Mouse (Mus musculus) embryonic facial prominence, embryonic 13.5 days (tissue): ENCODE measurements around the gene Tmem14c. TPM values are rescaled to one million over a fixed set of nuclear protein-coding genes. Genes with fewer than 3 reads are reported as not detected.
"Not testable (repeated sequence)": the region's sequence is repeated elsewhere in the genome, so short reads cannot be mapped to it uniquely, and the experiment has no call there.

Experiments
- ATAC-seq: fragments of 200-750 bp; cut with Nextera tagmentation; 2 replicates; pipeline ENCODE4 v1.8.0; 2017; ENCODE audit warnings: low read depth; ENCODE audit not compliant: insufficient number of reproducible peaks, insufficient read depth, low FRiP score, low TSS enrichment
- H3K27ac ChIP-seq: fragments of 300-500 bp; sonication (generic); 2 replicates; pipeline ENCODE4 v1.5.1; 2015; ENCODE audit warnings: moderate library complexity, mild to moderate bottlenecking, inconsistent platforms
- H3K27me3 ChIP-seq: fragments of 300-500 bp; sonication (generic); 2 replicates; pipeline ENCODE4 v1.6.1; 2015; ENCODE audit warnings: mild to moderate bottlenecking, inconsistent platforms
- H3K36me3 ChIP-seq: fragments of 300-500 bp; sonication (generic); 2 replicates; pipeline ENCODE4 v1.6.1; 2015; ENCODE audit warnings: mild to moderate bottlenecking, inconsistent platforms
- H3K4me1 ChIP-seq: fragments of 300-500 bp; sonication (generic); 2 replicates; pipeline ENCODE4 v1.6.1; 2015; ENCODE audit warnings: inconsistent platforms
- H3K4me2 ChIP-seq: fragments of 300-500 bp; sonication (generic); 2 replicates; pipeline ENCODE4 v1.6.1; 2015; ENCODE audit warnings: moderate library complexity, mild to moderate bottlenecking, inconsistent platforms
- H3K4me3 ChIP-seq: fragments of 300-500 bp; sonication (generic); 2 replicates; pipeline ENCODE4 v1.5.1; 2015; ENCODE audit warnings: mild to moderate bottlenecking, inconsistent platforms
- H3K9ac ChIP-seq: fragments of 300-500 bp; sonication (generic); 2 replicates; pipeline ENCODE4 v1.6.1; 2015; ENCODE audit warnings: mild to moderate bottlenecking, inconsistent platforms
- H3K9me3 ChIP-seq: fragments of 300-500 bp; sonication (generic); 2 replicates; pipeline ENCODE4 v1.6.1; 2016; ENCODE audit warnings: inconsistent platforms
- WGBS: fragments of 180-500 bp; shearing (Covaris S2); methylation state at CpG from one replicate; pipeline ENCODE4 v1.1.7; 2015; ENCODE audit warnings: mixed read lengths; 5-methylcytosine and 5-hydroxymethylcytosine counted together
- polyA plus RNA-seq: library from polyadenylated mRNA; unstranded; fragments of >200 nt; fragmentation: Nextera tagmentation; extraction: Ambion mirVana; gene quantifications from 2 replicates; pipeline ENCODE4 v1.2.1, GENCODE M21; 2015

Gene Tmem14c
- polyA plus RNA-seq, 1 experiment from 2014 or later = 201 TPM

DNA sequence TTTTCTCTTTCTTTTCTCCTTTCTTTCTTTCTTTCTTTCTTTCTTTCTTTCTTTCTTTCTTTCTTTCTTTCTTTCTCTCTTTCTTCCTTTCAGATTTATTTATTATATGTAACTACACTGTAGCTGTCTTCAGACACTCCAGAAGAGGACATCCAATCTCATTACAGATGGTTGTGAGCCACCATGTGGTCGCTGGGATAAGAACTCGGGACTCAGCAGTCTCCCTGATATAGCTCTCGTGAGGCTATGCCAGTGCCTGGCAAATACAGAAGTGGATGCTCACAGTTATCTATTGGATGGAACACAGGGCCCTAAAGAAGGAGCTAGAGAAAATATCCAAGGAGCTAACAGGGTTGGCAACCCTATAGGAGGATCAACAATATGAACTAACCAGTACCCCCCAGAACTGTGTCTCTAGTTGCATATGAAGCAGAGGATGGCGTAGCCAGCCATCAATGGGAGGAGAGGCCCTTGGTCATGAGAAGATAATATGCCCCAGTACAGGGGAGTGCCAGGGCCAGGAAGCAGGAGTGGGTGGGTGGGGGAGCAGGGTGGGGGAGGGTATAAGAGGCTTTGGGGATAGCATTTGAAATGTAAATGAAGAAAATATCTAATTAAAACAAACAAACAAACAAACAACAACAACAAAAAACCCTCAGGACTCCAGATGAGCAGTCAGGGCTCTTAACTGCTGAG is 28.3 kb upstream of the Tmem14c start:
- not testable (repeated sequence) for H3K9me3 ChIP-seq, ATAC-seq, H3K27ac ChIP-seq, H3K27me3 ChIP-seq, H3K4me1 ChIP-seq, H3K9ac ChIP-seq, H3K36me3 ChIP-seq, H3K4me3 ChIP-seq, H3K4me2 ChIP-seq
- WGBS = 72% methylated on average over 4 of the region's 4 CpGs

DNA sequence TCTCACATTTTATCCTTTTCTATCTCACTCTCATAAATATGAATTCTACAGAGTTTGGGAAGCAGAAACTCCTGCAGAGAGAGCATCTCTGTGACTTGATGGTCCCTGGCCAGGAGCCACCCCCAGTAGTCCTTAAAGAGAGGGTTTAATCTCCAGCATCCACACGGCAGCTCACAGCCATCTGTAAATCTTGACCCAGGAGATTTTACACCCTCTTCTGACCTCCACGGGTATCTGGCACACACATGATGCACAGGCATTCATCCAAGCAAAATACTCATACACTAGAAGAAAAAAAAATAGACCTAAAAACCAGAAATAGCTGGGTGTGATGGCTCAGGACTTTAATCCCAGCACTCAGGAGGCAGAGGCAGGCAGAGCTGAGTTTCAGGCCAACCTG is 27.7 kb upstream of the Tmem14c start:
- Histone ChIP-seq H3K27me3 (no peaks in the 10 kb centered on the region), H3K36me3 (no peaks in the 10 kb centered on the region), H3K4me1 (no peaks in the 10 kb centered on the region), H3K9me3 (no peaks in the 10 kb centered on the region), H3K4me2 (no peak overlapping the region), H3K27ac (no peak overlapping the region), H3K9ac (no peak overlapping the region), H3K4me3 (no peak overlapping the region)
- WGBS = 60% methylated on average over 2 of the region's 2 CpGs
- no peak for ATAC-seq

- Histone ChIP-seq H3K27me3 (no peaks in the 10 kb centered on the region), H3K27ac (peak overlapping the region; percentile 16; the same call in 1 of the 2 replicates), H3K9me3 (no peaks in the 10 kb centered on the region), H3K36me3 (no peaks in the 10 kb centered on the region), H3K4me1 (no peaks in the 10 kb centered on the region), H3K9ac (no peak overlapping the region), H3K4me2 (no peak overlapping the region), H3K4me3 (no peak overlapping the region)
- ATAC-seq = peak; percentile 26; the same call in 1 of the 2 replicates
- WGBS = 49% methylated on average over 8 of the region's 8 CpGs
Observed at GRCm38 (mm10) chr13:40994487-40995263, 21.4 kb upstream of the Tmem14c start.

GRCm38 (mm10) chr13:40998537-40998936 is 17.6 kb upstream of the Tmem14c start:
- H3K36me3 ChIP-seq, ATAC-seq: not testable (repeated sequence)
- WGBS = 92% methylated on average over 5 of the region's 5 CpGs

DNA sequence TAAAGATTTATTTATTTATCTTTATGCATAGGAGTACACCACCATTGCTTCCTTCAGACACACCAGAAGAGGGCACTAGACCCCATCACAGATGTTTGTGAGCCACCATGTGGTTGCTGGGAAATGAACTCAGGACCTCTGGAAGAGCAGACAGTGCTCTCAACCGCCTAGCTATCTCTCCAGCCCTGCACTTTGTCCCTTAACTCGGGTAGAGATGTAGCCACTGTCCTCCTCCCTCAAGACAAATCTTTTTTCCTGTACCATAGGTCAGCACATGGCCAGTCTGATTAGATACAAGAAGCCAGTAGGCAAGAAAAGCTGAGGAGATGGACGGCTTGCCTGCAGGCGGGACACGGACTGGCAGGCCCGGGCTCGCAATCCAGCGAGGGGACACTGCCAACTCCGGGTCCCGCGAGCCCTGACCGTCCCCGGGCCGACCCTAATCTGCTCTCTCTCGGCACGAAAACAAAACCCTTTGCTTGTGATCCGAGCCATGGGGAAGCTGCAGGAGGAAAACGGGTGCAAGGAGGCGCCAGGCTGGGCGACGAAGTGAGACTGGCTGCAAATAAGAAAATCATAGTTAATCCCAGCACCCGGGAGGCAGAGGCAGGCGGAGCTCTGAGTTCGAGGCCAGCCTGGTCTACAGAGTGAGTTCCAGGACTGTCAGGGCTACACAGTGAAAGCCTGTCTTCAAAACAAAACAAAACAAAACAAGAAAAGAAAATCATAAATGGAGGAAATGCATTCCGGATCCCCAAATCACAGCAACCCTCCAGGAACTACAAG is 15.8 kb upstream of the Tmem14c start:
- WGBS = under 1% methylated on average over 25 of the region's 25 CpGs
- Histone ChIP-seq H3K27ac (peak overlapping the region; percentile 99), H3K4me1 (peaks cover 9% of the 10 kb centered on the region), H3K9me3 (no peaks in the 10 kb centered on the region), H3K27me3 (no peaks in the 10 kb centered on the region), H3K36me3 (peaks cover 12% of the 10 kb centered on the region), H3K9ac (peak overlapping the region; percentile 82), H3K4me2 (peak overlapping the region; percentile 85), H3K4me3 (peak overlapping the region; percentile 78)
- ATAC-seq = no peak; the same call in 1 of the 2 replicates

More at GRCm38 (mm10) chr13:40998537-40998936, 17.6 kb upstream of the Tmem14c start:
- H3K27me3 ChIP-seq, H3K9ac ChIP-seq, H3K4me2 ChIP-seq, H3K27ac ChIP-seq, H3K9me3 ChIP-seq, H3K4me3 ChIP-seq, H3K4me1 ChIP-seq: not testable (repeated sequence)

- Histone ChIP-seq H3K4me1 (peaks cover 9% of the 10 kb centered on the region), H3K27ac (peak within 1 kb of the TSS; percentile 99), H3K27me3 (no peaks in the 10 kb centered on the region), H3K36me3 (peaks cover 20% of the 10 kb centered on the region), H3K9ac (peak within 1 kb of the TSS; percentile 82), H3K4me3 (peak within 1 kb of the TSS; percentile 78), H3K4me2 (peak within 1 kb of the TSS; percentile 85), H3K9me3 (no peaks in the 10 kb centered on the region)
- under 1% methylated on average over 58 of the region's 58 CpGs for WGBS
- ATAC-seq = peak; percentile 90
Observed at GRCm38 (mm10) chr13:41000926-41001639, 15.0 kb upstream of the Tmem14c start, which contains the start of gene Pak1ip1. Gene Pak1ip1, plus strand, starts transcription at chr13:41001023.

GRCm38 (mm10) chr13:41002001-41002400 is 14.1 kb upstream of the Tmem14c start:
- H3K36me3 ChIP-seq = peaks cover 28% of the 10 kb centered on the region
- peak overlapping the region; percentile 85 for H3K4me2 ChIP-seq
- ATAC-seq = no peak
- 82% methylated on average over 5 of the region's 5 CpGs for WGBS
- H3K9ac ChIP-seq = no peak overlapping the region
- H3K27me3 ChIP-seq = no peaks in the 10 kb centered on the region
- H3K27ac ChIP-seq = no peak overlapping the region
- no peaks in the 10 kb centered on the region for H3K9me3 ChIP-seq
- peaks cover 9% of the 10 kb centered on the region for H3K4me1 ChIP-seq
- H3K4me3 ChIP-seq = peak overlapping the region; percentile 78

DNA sequence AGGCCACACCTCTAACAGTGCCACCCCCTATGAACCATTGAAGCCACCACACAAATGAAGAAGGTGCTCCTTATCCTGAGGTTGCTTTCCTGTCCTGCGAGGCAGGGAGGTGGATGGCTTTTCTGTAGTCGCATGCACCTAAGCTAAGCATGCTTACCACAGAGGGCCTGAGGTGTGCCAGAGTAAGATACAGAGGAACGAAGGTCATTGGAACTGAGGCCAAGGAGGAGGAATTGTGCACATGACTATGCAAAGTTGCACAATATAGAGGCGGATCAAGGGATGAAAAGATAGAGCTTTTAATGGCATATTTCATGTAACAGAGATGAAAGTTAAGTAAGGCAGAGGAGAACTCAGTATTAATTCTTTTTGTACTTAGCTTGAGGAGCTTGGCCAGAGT is 9.8 kb upstream of the Tmem14c start:
- no peak overlapping the region for H3K4me2 ChIP-seq
- no peak for ATAC-seq
- 94% methylated on average over 4 of the region's 4 CpGs for WGBS
- H3K4me1 ChIP-seq = peaks cover 7% of the 10 kb centered on the region
- H3K27ac ChIP-seq = no peak overlapping the region
- H3K4me3 ChIP-seq = no peak overlapping the region
- H3K27me3 ChIP-seq = no peaks in the 10 kb centered on the region
- peaks cover 70% of the 10 kb centered on the region for H3K36me3 ChIP-seq
- H3K9me3 ChIP-seq = no peaks in the 10 kb centered on the region
- H3K9ac ChIP-seq = no peak overlapping the region

DNA sequence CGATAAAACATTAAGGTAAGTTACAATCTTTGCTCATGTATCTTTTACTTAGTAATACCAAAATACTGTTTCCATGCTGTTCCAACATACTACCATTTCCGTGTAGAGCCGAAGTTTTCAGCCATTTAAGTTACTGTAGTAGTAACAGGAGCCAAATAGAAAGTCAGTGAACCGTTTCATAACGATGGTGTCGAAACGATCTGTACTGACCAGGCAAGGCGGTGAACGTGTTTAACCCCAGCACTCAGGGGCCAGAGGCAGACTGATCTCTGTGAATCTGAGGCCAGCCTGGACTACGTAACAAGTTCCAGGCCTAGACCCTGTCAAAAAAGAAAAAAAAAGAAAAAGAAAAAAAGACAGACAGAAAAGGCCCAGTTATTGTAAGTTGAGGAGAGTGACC is 7.8 kb upstream of the Tmem14c start:
- WGBS = 94% methylated on average over 10 of the region's 10 CpGs

DNA sequence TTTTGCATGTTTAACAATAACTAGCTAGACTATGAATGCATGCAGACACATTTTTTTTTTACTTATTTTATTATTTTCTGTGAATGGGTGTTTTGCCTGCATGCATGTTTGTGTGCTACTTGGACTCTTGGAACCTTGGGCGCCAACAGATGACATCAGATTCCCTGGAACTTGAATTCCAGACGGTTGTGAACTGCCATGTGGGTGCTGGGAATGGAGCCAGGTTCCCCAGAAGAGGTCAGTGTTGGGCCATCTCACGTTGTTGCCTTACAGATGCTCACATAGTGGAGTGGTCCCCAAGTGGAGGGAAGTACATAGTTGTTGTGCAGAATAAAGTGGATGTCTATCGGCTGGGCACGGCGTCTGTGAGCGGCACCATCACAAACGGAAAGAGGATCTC is 7.1 kb upstream of the Tmem14c start:
- 79% methylated on average over 8 of the region's 8 CpGs for WGBS
- H3K27me3 ChIP-seq = no peaks in the 10 kb centered on the region
- no peak overlapping the region for H3K27ac ChIP-seq
- H3K9me3 ChIP-seq = no peaks in the 10 kb centered on the region
- peaks cover 91% of the 10 kb centered on the region for H3K36me3 ChIP-seq
- no peaks in the 10 kb centered on the region for H3K4me1 ChIP-seq
- no peak overlapping the region for H3K4me3 ChIP-seq
- ATAC-seq = no peak
- H3K4me2 ChIP-seq = no peak overlapping the region
- H3K9ac ChIP-seq = no peak overlapping the region

More for the DNA sequence above, 7.8 kb upstream of the Tmem14c start:
- no peak overlapping the region for H3K27ac ChIP-seq
- H3K9ac ChIP-seq = no peak overlapping the region
- ATAC-seq = no peak
- H3K4me3 ChIP-seq = no peak overlapping the region
- no peaks in the 10 kb centered on the region for H3K4me1 ChIP-seq
- no peaks in the 10 kb centered on the region for H3K9me3 ChIP-seq
- no peak overlapping the region for H3K4me2 ChIP-seq
- H3K27me3 ChIP-seq = no peaks in the 10 kb centered on the region
- H3K36me3 ChIP-seq = peaks cover 87% of the 10 kb centered on the region
